Mouse (Mus musculus): Measurements from ENCODE around the gene Lrrn4cl. TPM values are rescaled to one million over a fixed set of nuclear protein-coding genes. Genes with fewer than 3 reads are reported as not detected.

The Lrrn4cl gene
- 0.09 and 0.24 TPM in 2 replicates for polyA plus RNA-seq (2012; ENCODE audit: low replicate concordance)

DNA sequence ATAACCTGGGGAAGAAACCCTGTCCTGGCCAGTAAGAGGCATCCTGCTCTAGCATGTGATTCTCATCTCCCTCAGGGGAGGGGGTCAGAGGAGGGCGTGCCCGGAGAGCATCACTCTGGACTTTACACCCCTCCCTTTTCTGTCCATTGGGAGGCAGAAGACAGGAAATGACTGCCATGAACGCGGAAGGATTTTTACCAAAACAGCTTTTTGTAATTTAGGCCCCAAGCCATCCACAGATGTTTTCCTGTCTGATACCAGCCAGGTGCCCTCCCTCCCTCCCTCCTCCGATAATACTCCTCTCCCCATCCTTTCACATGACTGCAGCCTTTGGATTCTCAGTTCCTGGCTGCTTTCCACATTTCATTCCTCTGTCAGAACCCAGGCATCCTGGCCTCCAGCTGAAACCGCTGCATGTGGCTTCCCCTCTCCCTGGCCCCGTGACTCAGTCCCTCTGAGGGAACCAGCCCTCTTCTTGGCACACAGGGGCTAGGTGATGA, at the start of gene Lrrn4cl:
Gene Lrrn4cl, plus strand, starts transcription at position 367 of the 500 bp plus-strand sequence.

DNA sequence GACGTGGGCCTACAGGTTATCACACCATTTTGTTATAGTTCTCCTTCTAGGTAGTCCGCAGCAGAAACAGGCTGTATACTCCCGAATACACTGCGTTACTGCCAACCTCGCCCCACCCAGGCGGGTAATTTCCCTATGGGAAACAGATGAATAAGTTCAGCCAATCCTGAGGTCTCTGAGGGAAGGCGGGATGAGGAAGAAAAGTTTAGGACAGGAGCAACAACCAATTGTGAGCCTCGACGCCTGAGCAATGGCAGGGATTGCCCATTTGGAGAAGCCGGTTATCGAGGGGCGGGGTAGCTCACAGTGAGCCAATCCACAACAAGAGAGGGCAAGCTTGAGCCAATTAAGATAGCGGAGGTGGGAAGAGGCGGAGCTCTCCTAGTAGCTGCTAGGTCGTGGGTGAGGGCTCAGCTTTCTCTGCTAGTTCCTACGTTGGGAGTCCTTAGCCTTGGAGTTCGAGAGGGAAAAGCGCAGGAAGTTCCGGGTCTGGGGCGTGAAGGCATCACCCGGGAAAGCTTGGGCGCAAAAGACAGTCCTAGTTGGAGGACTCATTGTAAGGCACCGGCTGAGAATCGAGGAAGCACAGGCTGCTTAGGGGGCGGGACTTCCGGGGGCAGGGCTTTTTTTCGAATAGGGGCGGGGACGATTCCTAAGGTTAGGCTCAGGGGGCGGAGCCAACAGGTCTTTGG, 48.3 kb upstream of the Lrrn4cl start, which contains the start of gene Zbtb3:
Gene Zbtb3, plus strand, starts transcription at position 426 of the 692 bp plus-strand sequence.

DNA sequence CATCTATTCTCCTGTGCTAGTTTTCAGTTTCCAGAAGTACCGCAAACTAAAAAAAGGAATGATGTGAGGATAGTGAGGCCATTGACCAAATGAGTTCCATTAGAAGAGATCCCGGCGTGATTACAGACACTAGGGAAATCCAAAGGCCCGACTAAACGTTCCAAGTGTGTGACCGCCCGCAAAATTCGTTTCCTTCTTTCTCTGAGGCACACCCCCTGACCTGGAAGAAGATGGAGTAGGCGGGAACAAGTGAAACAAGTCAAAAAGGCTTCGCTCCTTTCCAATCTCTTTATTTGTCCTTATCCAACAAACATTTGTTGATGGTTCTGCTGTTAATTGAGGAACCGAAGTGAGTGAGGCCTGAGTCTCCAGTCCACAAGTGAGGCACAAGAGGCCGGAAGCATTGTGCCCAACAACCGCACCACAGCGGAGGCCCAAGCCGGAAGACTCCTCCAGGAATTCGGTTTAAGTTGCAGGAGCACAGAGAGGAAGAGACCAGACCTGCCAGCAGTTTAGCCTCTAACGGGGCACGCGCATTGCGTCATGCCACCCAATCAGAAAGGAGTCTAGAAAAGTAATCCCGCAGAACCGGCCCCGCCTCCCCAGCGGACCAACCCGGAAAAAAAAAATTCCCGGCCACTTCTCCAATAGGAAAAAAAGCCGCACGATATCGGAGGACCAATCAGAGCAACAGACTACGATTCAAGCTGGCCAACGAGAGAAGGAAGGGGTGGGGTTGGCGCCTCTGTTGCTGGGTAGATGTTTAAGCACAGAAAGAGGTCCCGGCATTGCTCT, 31.6 kb upstream of the Lrrn4cl start, which contains the start of gene Ttc9c:
Gene Ttc9c, minus strand, starts transcription at position 533 of the 795 bp plus-strand sequence.

DNA sequence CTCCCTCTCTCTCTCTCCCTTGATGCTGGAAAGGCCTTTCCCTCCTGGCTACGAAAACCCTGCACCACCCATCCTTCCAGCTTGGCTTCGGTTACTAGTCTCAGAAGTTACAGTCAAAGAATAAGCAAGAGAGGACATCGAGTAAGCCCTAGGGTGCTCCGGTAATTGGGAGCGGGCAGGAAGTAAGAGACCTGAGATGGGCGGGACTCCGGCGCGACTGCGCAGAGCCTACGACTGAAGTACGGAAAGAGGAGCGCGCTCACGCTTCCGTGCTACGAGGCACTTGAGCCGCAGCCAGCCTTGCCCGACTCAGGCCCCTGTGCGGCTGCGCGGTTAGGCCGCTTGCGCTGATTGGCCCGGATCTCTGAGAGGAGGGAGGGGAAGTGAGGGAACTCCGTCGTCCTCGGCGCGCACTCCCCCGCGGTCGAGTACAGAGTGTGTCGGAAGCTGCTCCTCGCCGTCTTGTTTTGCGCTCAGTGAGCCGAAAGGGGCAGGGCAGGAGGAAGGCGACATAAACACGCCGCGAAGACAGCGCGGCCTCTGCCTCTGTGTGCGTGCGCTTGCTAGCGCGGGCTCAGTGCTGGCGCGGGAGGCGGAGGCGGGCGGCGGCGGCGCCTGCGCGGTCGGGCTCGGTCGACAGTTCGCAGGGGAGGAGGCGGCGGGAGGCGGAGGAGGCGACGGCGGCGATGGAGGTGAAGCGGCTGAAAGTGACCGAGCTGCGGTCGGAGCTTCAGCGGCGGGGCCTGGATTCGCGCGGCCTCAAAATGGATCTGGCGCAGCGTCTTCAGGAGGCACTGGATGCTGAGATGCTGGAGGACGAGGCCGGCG, 30.8 kb upstream of the Lrrn4cl start, which contains the start of gene Hnrnpul2:
Gene Hnrnpul2, plus strand, starts transcription at position 415 of the 828 bp plus-strand sequence.

GRCm38 (mm10) chr19:8829660-8830059, 20.9 kb upstream of the Lrrn4cl start, which contains the start of gene AC129217.1:
AC129217.1 (plus strand) TSS chr19:8829773.

GRCm38 (mm10) chr19:8837251-8837791, 13.2 kb upstream of the Lrrn4cl start, which contains the start of gene Bscl2:
Bscl2 (plus strand) TSS chr19:8837467.

GRCm38 (mm10) chr19:8839103-8839907, 11.3 kb upstream of the Lrrn4cl start, which contains the start of gene Gng3:
Gng3 (minus strand) TSS chr19:8839194.

GRCm38 (mm10) chr19:8871267-8872186, 21.0 kb downstream of the Lrrn4cl start, which contains the start of gene Ubxn1:
Ubxn1 (plus strand) TSS chr19:8871496.

GRCm38 (mm10) chr19:8880311-8881033, 29.9 kb downstream of the Lrrn4cl start, which contains the start of gene Uqcc3:
Uqcc3 (minus strand) TSS chr19:8880923.

DNA sequence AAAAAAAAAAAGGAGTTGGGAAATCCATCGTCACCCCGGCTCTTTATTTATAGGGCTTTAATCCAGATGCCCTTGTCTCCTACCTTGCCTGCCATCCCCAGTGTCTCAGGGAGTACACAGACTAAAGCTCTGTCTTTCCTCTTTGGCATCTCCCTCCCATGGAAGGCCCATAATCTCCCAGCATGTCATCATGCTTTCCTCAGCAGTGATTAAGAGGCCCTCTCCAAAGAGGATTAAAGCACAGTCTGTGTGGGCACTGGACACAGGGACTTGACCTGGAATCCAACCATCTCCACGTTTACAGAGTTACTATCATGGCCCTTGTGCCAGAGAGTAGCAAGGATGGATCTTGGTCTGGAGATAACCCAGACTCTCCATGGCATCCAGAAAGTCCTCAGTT, 33.0 kb downstream of the Lrrn4cl start, which contains the start of the genes Lbhd1 and Gm49403:
Gene Lbhd1, plus strand, starts transcription at position 117 of the 400 bp plus-strand sequence.
Gene Gm49403, plus strand, starts transcription at position 315 of the 400 bp plus-strand sequence.

GRCm38 (mm10) chr19:8888511-8889385, 38.2 kb downstream of the Lrrn4cl start, which contains the start of the genes 1810009A15Rik and Gm49416:
1810009A15Rik (plus strand) TSS chr19:8888853.
Gm49416 (plus strand) TSS chr19:8888926.

GRCm38 (mm10) chr19:8892829-8893766, 42.5 kb downstream of the Lrrn4cl start, which contains the start of gene Ints5:
Ints5 (plus strand) TSS chr19:8893005.

GRCm38 (mm10) chr19:8897865-8898495, 47.4 kb downstream of the Lrrn4cl start, which contains the start of gene Ganab:
Ganab (plus strand) TSS chr19:8898071.

Data from leukemia stem cell, adult 10-12 weeks (primary cell).